Mouse (Mus musculus) mature B cell (primary cell): ENCODE results near the gene Pbx1.

ENCODE experiments used
- in situ Hi-C: fragments of 300-500 bp; cut with MboI; formaldehyde crosslinking; loops from 2 replicates; pipeline ENCODE4 v1.14.3; 2019

The Pbx1 gene

GRCm38 (mm10) chr1:168268224-168268623 is 163.8 kb downstream of the Pbx1 start:
- in situ Hi-C loops: no loop called here

GRCm38 (mm10) chr1:168265594-168266390 is 166.3 kb downstream of the Pbx1 start:
- in situ Hi-C loops: no loop called here

GRCm38 (mm10) chr1:168265090-168265489 is 167.0 kb downstream of the Pbx1 start:
- in situ Hi-C loops: no loop called here

GRCm38 (mm10) chr1:168260391-168260790 is 171.7 kb downstream of the Pbx1 start:
- in situ Hi-C loops: no loop called here

GRCm38 (mm10) chr1:168258856-168259255 is 173.2 kb downstream of the Pbx1 start:
- in situ Hi-C loops: no loop called here

- in situ Hi-C loops: no loop called here
Measured at GRCm38 (mm10) chr1:168255347-168255908, 176.6 kb downstream of the Pbx1 start.

GRCm38 (mm10) chr1:168246968-168247724 is 184.9 kb downstream of the Pbx1 start:
- in situ Hi-C loops: no loop called here

GRCm38 (mm10) chr1:168245539-168245938 is 186.5 kb downstream of the Pbx1 start:
- in situ Hi-C loops: no loop called here

- in situ Hi-C loops: no loop called here
Measured at GRCm38 (mm10) chr1:168243759-168244158, 188.3 kb downstream of the Pbx1 start.

GRCm38 (mm10) chr1:168243068-168243467 is 189.0 kb downstream of the Pbx1 start:
- in situ Hi-C loops: no loop called here

GRCm38 (mm10) chr1:168241316-168241715 is 190.8 kb downstream of the Pbx1 start:
- in situ Hi-C loops: no loop called here

- in situ Hi-C loops: no loop called here
Measured at GRCm38 (mm10) chr1:168240846-168241245, 191.2 kb downstream of the Pbx1 start.

- in situ Hi-C loops: no loop called here
Measured at GRCm38 (mm10) chr1:168240386-168240785, 191.7 kb downstream of the Pbx1 start.

- in situ Hi-C loops: no loop called here
Measured at GRCm38 (mm10) chr1:168236101-168236500, 196.0 kb downstream of the Pbx1 start.

- in situ Hi-C loops: no loop called here
Measured at GRCm38 (mm10) chr1:168234355-168234754, 197.7 kb downstream of the Pbx1 start.

GRCm38 (mm10) chr1:168233182-168233581 is 198.9 kb downstream of the Pbx1 start:
- in situ Hi-C loops: no loop called here

- in situ Hi-C loops: no loop called here
Measured at GRCm38 (mm10) chr1:168231548-168232429, 200.3 kb downstream of the Pbx1 start.

GRCm38 (mm10) chr1:168230858-168231257 is 201.2 kb downstream of the Pbx1 start:
- in situ Hi-C loops: no loop called here

GRCm38 (mm10) chr1:168230134-168230533 is 201.9 kb downstream of the Pbx1 start:
- in situ Hi-C loops: no loop called here

- in situ Hi-C loops: no loop called here
Measured at GRCm38 (mm10) chr1:168228756-168229526, 203.1 kb downstream of the Pbx1 start.

GRCm38 (mm10) chr1:168226150-168226549 is 205.9 kb downstream of the Pbx1 start:
- in situ Hi-C loops: no loop called here
